Mouse (Mus musculus): ENCODE results near the gene Cxcl15.

- no peak for TF ChIP-seq EP300 (IDR thresholded peaks at IDR 0.05; ENCODE audit: insufficient read depth, low read depth, low read length)
- TF ChIP-seq CTCF (IDR thresholded peaks at IDR 0.05; ENCODE audit: low read depth, low read length): no peak
Observed at GRCm38 (mm10) chr5:90777621-90778020, 16.7 kb upstream of the Cxcl15 start.
